Mouse (Mus musculus): ENCODE data around the gene Wdr45. TPM values are rescaled to one million over a fixed set of nuclear protein-coding genes. Genes with fewer than 3 reads are reported as not detected.

Gene Wdr45
- total and polyA plus RNA-seq, 2 experiments from 2014 or later, result 27.2 to 34.6 TPM

DNA sequence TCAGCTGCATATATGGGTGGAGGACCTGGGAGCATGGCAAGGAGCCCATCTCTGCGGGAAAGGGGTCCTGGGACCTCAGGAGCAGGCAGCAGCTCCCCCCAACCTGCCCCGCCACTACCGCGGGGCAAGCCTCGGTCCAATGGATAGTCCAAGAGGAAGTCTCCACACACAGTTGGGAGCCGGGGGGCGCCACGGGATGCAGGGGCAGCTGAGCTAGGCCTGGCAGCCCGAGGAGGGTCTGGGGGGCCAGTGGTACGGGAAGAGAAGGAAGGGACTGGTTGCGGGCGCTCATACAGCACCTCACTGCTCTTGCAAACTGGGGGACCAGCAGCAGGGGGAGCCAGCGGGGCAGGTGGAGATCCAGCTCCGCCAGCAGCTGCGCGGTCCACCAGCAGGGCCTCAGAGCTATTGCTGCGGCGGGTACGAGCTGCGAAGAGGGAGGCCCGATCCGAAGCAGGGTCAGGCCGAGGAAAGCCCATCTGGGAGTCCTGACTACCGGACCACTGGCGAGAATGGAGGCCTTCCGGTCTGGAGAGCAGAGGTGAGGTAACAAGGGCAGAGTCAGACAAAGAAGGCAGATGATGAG, 19.5 kb downstream of the Wdr45 start:
- WGBS, result 41% methylated on average over 24 of the region's 26 CpGs
- Histone ChIP-seq H3K4me1 (ENCODE audit: insufficient read depth, low read length) (no peaks in the 10 kb centered on the region), H3K27ac (ENCODE audit: low read depth, low read length) (no peak overlapping the region), H3K4me3 (ENCODE audit: low read depth, low read length) (no peak overlapping the region), H3K9ac (replicated peaks; ENCODE audit: low read length, poor library complexity, severe bottlenecking) (no peak overlapping the region), H3K36me3 (ENCODE audit: insufficient read depth, low read length) (no peaks in the 10 kb centered on the region; the same call in 1 of the 2 replicates), H3K27me3 (ENCODE audit: insufficient read depth, low read length) (no peaks in the 10 kb centered on the region), H3K9me3 (ENCODE audit: low read length) (no peaks in the 10 kb centered on the region), H3K4me2 (ENCODE audit: low read depth, low read length, poor library complexity, severe bottlenecking) (no peak overlapping the region)
- DNase-seq (ENCODE audit: low spot score), result no peak
- ATAC-seq (ENCODE audit: low FRiP score), result 0 out of 2 replicates have a peak, but pooled peaks have one; percentile 34
- peak; percentile 58 for TF ChIP-seq CTCF (IDR thresholded peaks at IDR 0.05)

DNA sequence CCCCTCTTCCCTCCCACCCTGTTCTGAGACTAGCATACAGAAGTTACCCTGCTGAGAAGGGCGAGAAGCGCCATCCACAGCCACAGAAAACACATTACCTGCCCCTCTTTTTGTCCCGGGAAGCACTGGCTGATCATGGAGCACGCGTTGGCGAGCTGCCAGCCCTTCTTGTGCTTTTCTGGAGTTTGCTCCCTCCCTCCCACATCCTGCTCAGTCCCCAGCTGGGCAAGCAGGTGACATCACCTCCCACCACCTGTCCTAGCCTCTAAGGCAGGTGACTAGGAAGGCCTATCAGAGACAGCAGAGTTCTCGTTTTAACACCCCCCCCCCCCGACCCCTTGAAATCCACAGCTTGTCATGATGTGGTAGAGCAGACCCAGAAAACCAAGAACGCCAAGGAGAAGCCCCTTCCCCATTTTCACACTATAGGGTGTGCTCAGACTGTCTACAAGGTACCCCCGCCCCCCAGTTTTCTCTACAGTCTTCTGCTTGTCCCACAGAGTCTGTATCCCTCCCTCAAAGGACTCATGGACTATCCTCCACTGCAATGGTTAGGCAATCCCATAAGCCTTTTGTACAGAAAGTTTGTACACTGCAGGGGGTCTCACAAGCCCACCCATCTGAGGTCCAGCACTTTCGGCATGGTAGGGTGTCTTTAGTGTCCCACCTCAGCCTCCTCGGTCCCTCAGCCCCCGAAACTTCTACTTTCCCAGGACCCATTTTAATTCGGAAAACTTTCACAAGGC, 25.4 kb downstream of the Wdr45 start:
- Histone ChIP-seq H3K9ac (replicated peaks; ENCODE audit: low read length, poor library complexity, severe bottlenecking) (no peak overlapping the region), H3K9me3 (ENCODE audit: low read length) (no peaks in the 10 kb centered on the region), H3K36me3 (ENCODE audit: insufficient read depth, low read length) (no peaks in the 10 kb centered on the region; the same call in 1 of the 2 replicates), H3K4me1 (ENCODE audit: insufficient read depth, low read length) (no peaks in the 10 kb centered on the region), H3K4me3 (ENCODE audit: low read depth, low read length) (no peak overlapping the region), H3K4me2 (ENCODE audit: low read depth, low read length, poor library complexity, severe bottlenecking) (no peak overlapping the region), H3K27ac (ENCODE audit: low read depth, low read length) (no peak overlapping the region), H3K27me3 (ENCODE audit: insufficient read depth, low read length) (no peaks in the 10 kb centered on the region)
- ATAC-seq (ENCODE audit: low FRiP score), result no peak
- WGBS, result 72% methylated on average over 14 of the region's 14 CpGs
- no peak for TF ChIP-seq CTCF (IDR thresholded peaks at IDR 0.05)
- peak; percentile 39 for DNase-seq (ENCODE audit: low spot score)

DNA sequence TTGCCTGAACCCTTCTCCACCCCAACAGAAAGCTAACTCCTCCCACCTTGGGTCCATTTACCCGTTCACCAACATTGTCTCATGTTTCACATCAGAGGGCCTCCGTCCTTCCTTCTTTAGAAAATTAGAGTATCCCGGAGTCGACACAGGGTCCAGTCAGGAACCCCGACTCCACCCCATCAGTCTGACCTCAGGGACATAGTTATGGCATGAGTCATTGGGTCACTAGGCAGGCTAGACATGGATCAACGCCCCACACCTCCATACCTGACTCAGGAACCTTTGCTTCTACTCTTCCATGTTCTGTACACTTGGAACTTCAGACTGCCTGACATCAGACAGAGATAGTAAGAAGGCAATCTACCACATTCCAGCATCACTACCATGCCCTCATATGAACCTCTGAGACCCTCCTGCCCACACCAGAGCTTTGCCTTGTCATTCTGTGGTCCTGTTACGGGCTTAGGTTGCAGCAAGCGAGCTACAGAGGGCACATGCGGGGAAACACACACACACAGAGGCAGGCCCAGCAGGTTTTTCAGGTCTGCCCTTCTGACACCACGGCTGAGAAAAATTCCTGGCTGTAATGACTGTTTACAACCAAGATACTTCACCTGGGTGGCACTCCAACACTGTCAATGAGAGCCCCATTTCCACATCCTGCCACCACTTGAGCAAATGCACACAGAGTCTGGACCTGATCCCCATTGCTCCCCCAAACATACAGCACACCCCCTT, 26.1 kb downstream of the Wdr45 start:
- Histone ChIP-seq H3K4me3 (ENCODE audit: low read depth, low read length) (no peak overlapping the region), H3K9me3 (ENCODE audit: low read length) (no peaks in the 10 kb centered on the region), H3K9ac (replicated peaks; ENCODE audit: low read length, poor library complexity, severe bottlenecking) (no peak overlapping the region), H3K27ac (ENCODE audit: low read depth, low read length) (no peak overlapping the region), H3K4me2 (ENCODE audit: low read depth, low read length, poor library complexity, severe bottlenecking) (no peak overlapping the region), H3K27me3 (ENCODE audit: insufficient read depth, low read length) (no peaks in the 10 kb centered on the region), H3K4me1 (ENCODE audit: insufficient read depth, low read length) (no peaks in the 10 kb centered on the region), H3K36me3 (ENCODE audit: insufficient read depth, low read length) (no peaks in the 10 kb centered on the region)
- no peak for TF ChIP-seq CTCF (IDR thresholded peaks at IDR 0.05)
- WGBS, result 73% methylated on average over 10 of the region's 10 CpGs
- ATAC-seq (ENCODE audit: low FRiP score) (no peak), DNase-seq (ENCODE audit: low spot score) (no peak)

DNA sequence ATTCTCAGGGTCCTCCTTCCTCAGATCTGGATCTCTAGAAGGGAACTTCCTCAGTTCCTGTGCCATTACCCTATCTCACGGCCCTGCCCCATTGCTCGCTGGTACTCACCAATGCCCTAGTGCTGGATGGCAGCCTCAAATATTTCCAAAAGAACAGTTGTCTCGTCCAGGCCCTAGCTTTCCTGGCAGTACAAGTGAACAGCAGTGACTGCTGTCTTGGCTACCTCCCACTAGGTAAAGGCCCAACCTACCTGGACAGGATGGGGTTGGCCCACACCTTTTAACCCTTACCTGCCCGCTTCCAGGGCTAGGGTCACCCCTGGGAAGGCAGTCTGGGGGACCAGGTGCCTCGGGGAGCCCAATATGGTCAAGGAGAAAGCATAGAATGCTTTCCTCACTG, 27.0 kb downstream of the Wdr45 start:
- Histone ChIP-seq H3K4me3 (ENCODE audit: low read depth, low read length) (no peak overlapping the region), H3K27me3 (ENCODE audit: insufficient read depth, low read length) (no peaks in the 10 kb centered on the region), H3K36me3 (ENCODE audit: insufficient read depth, low read length) (no peaks in the 10 kb centered on the region), H3K27ac (ENCODE audit: low read depth, low read length) (no peak overlapping the region), H3K4me2 (ENCODE audit: low read depth, low read length, poor library complexity, severe bottlenecking) (no peak overlapping the region), H3K9ac (replicated peaks; ENCODE audit: low read length, poor library complexity, severe bottlenecking) (no peak overlapping the region), H3K4me1 (ENCODE audit: insufficient read depth, low read length) (no peaks in the 10 kb centered on the region), H3K9me3 (ENCODE audit: low read length) (no peaks in the 10 kb centered on the region)
- no peak for TF ChIP-seq CTCF (IDR thresholded peaks at IDR 0.05)
- DNase-seq (ENCODE audit: low spot score) (no peak), ATAC-seq (ENCODE audit: low FRiP score) (no peak)
- WGBS, result 77% methylated on average over 5 of the region's 5 CpGs

DNA sequence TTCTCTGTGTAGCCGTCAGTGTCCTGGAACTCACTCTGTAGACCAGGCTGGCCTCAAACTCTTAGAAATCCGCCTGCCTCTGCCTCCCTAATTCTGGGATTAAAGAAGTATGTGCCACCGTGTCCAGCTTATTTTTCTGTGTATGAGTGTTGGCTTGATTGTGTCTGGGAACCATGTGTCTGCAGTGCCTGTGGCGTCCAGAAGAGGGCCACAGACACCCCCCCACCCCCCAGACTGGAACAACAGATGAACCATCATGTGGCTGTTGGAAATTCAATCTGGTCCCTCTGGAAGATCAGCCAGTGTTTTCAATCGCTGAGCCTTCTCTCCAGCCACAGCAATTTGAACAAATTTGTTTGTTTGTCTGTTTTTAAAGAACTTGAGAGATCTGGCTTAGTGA, 29.3 kb downstream of the Wdr45 start:
- Histone ChIP-seq H3K36me3 (ENCODE audit: insufficient read depth, low read length) (no peaks in the 10 kb centered on the region), H3K9me3 (ENCODE audit: low read length) (no peaks in the 10 kb centered on the region), H3K27me3 (ENCODE audit: insufficient read depth, low read length) (no peaks in the 10 kb centered on the region), H3K4me2 (ENCODE audit: low read depth, low read length, poor library complexity, severe bottlenecking) (no peak overlapping the region), H3K9ac (replicated peaks; ENCODE audit: low read length, poor library complexity, severe bottlenecking) (no peak overlapping the region), H3K27ac (ENCODE audit: low read depth, low read length) (no peak overlapping the region), H3K4me3 (ENCODE audit: low read depth, low read length) (no peak overlapping the region), H3K4me1 (ENCODE audit: insufficient read depth, low read length) (no peaks in the 10 kb centered on the region)
- WGBS, result 49% methylated on average over 5 of the region's 5 CpGs
- peak; percentile 45 for TF ChIP-seq CTCF (IDR thresholded peaks at IDR 0.05)
- ATAC-seq (ENCODE audit: low FRiP score) (no peak), DNase-seq (ENCODE audit: low spot score) (no peak)

DNA sequence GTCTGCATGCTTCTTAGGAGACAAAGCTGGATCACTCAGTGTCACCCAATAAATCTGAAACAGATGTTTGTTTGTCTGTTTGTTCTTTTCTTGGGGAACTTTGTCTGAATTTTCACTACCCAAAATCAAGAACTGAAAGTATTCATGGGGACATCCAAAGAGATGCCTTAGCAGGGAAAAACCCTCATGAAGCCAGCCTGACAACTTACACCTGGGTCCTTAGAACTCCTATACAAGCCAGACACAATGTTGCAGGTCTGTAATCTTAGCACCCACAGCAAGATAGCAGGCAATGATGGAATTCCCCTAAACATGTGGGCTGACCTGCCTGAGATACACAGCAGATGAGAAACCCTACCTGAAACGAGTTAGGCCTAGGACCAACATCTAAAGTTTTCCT, 30.8 kb downstream of the Wdr45 start:
- H3K27me3 ChIP-seq (ENCODE audit: insufficient read depth, low read length), result no peaks in the 10 kb centered on the region
- no peak overlapping the region for H3K27ac ChIP-seq (ENCODE audit: low read depth, low read length)
- no peak overlapping the region for H3K4me3 ChIP-seq (ENCODE audit: low read depth, low read length)
- ATAC-seq (ENCODE audit: low FRiP score), result no peak
- TF ChIP-seq CTCF (IDR thresholded peaks at IDR 0.05), result no peak
- 70% methylated on average over 1 of the region's 1 CpGs for WGBS
- H3K4me2 ChIP-seq (ENCODE audit: low read depth, low read length, poor library complexity, severe bottlenecking), result no peak overlapping the region
- no peak for DNase-seq (ENCODE audit: low spot score)
- no peaks in the 10 kb centered on the region for H3K4me1 ChIP-seq (ENCODE audit: insufficient read depth, low read length)
- H3K9me3 ChIP-seq (ENCODE audit: low read length), result no peaks in the 10 kb centered on the region
- no peaks in the 10 kb centered on the region for H3K36me3 ChIP-seq (ENCODE audit: insufficient read depth, low read length)
- no peak overlapping the region for H3K9ac ChIP-seq (replicated peaks; ENCODE audit: low read length, poor library complexity, severe bottlenecking)

Data from midbrain, postnatal 0 days (tissue).